Mouse (Mus musculus): Measurements from ENCODE around the gene Slc43a3.
"Not testable (repeated sequence)": the region's sequence is repeated elsewhere in the genome, so short reads cannot be mapped to it uniquely, and the experiment has no call there.

Slc43a3 gene

DNA sequence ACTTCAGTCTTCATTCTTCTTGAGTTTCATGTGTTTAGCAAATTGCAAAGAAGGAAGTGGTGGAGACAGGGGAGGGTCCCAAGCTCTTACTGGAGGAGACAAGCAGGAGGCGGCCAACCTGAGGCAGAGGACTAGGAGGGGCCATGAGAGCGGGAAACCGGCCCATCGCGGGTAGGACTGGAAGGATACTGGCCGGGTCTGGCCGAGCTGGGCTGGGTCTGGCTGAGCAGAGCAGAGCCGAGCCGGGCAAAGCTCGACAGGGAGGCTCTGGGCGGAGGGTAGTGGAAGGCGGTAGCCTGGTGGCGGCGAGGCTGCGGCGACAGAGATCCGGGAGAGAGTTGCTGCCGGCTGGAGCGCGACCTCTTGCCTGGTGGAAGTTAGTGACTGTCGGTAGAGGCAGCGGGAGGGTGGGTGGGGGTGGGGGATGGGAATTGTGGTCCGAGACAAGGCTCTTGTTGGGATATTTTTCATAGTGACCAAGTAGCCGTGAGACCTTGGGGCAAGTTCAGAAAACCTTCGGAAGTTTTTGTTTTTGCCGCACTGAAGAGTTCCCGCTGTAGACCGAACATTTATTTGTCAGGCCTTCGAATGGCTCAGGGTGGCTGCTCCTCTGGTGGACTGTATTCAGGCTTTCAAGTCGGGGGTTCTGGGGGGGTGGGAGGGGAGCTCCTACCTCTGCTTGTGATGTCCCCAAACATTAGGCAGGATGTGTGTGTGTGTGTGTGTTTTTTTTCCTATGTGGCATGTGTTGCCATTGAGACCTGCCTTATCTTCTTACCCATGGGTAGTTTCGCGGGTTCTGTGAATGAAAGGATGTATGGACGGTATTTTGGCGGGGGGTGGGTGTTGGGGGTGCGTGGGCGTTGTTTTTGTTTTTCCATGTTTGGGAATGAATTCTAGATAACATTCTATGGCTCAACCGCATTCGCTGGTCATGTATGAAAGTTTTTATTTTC lies at the start of gene Slc43a3:
Gene Slc43a3 (plus strand): TSS at position 106 of the 956 bp plus-strand sequence.
- no peak for DNase-seq (ENCODE audit: extremely low read depth, low read depth, low spot score)

DNA sequence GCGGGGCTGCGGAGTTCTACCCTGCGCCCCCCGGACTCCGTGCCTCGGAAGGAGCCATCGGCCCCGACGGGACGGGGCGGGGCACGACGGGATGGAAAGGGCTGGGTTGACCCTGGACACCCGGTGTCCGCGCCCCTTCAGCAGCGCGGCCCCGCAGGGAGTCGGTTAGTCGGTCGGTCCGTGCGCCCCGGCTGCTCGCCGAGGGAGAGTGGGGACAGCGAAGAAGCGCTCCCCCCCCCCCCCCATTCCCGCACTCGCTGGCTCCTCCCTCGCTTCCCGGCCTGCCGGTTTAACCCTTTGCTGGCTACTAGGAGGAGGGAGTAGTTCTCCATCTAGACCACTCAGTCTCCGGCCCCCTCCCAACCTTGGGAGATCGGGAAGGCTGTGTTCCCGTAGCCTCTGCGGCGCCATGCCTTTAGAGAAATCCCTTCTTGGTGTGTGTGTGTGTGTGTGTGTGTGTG lies 49.5 kb upstream of the Slc43a3 start:
- DNase-seq (ENCODE audit: extremely low read depth, low read depth, low spot score), result no peak

DNA sequence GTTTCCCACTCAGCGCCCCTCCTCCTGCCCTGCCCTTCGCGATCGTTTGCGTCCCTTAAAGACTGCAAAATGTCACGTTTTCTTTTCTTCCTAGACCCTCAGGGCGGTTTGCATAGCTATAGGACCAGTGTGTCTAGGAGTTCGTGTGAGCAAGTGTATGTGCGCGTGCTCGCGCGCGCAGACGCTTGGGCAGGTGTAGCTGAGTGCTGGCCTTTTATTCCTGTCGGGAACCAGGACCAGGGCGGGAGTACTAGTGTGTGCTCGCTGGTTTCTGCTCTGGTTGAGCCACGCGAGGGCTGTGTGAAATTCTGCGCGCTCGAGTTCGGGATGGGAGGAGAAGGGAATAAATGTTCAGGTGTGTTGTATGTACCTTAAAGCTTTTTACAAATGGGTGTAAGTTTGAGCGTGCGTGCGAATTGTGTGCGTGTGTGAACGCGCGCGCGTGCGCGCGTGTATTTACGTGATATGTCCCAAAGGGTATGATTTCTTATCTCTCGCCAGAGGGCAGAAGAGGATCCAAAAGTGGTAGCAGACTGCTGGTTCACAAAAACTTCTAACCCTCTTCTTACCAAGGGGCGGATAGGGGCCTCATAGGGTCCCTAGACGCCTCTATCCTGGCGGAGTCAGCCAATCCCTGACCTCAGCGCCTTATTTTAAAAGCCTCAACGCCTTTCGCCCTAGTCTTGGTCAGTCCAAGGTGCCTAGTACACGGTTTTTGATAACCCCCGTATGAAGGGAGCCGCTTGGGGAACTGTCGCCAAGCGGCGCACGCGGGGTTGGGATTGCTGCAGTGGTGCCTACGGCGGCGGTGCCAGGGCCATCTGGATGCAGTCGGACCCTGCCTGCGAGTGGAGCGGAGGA lies 48.7 kb upstream of the Slc43a3 start:
- no peak for DNase-seq (ENCODE audit: extremely low read depth, low read depth, low spot score)

DNA sequence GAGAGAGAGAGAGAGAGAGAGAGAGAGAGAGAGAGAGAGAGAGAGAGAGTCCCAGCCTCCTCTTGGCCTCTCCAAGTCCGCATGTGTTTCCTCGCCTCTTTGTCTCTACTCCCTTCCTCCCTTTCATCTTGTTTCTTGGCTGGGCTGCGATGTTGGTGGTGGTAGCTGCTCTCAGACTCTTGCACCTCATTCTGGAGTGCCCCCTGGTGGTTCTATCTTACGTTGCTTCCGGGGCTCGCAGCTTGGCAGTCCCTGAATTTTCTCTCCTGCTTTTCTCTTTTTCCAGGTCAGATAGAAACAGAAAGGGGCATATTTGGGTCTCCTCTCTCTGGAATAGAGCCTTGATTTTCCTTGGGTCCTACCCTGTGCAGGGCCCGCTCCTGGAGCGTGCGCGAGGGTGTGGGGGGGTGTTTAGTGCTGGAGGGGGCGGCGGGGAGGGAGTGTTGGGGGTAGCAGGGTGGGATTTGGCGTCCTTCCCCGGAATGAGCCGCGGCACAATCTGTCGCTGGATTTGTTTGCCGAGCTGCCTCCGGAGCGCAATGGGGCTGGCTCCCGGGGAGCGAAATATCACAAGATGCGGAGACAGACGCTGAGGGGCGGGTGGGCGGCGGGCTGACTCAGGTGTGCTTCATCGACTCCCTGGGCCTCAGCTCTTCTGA lies 47.6 kb upstream of the Slc43a3 start:
- no peak for DNase-seq (ENCODE audit: extremely low read depth, low read depth, low spot score)

DNA sequence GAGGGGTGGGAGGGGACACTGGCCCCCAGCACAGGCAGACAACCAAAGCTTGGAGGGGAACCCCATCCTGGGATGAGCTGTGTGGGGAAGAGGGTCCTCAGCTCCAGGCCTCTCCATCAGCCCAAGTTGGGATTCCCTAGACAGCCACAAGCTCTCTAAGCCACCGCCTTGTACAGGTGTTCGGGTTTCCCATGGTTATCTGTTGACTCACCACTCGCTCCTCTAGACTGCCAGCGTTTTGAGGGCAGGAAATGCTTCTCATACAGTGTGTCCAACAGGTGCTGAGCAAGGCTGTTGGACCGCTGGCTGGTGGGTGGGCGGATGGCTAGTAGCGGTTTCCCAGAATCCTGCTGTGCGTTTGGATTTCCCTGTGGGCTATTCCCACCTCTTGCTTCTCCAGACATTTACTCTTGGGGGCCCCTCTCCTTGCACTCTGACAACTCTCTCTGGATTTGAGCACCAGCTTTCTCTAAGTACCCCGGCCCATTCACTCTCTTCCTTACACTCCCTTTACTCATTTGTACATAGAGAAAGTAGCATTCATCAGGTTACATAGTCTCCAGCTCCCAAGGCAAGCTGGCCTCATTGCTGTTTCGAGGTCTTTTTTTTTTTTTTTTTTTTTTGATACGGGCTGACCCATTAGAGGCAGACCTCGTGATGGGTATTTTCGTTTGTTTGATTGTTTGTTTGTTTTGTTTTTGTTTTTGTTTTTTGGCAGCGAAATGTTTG lies 46.9 kb upstream of the Slc43a3 start:
- DNase-seq (ENCODE audit: extremely low read depth, low read depth, low spot score), result no peak

DNA sequence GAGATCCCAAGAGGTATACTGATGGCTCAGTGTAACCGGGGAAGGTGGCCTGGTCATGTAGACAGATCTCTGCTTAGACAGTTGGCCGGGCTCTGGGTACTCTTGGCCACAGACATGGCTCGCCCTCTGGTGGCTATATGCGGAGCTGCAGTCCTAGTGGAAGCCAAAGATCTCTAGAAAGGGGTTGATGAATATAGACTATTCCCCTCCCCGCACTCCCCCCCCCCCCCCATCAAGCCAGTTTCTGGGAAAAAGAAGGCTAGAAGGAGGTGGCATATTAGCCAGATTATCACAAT lies 46.4 kb upstream of the Slc43a3 start:
- no peak for DNase-seq (ENCODE audit: extremely low read depth, low read depth, low spot score)

DNA sequence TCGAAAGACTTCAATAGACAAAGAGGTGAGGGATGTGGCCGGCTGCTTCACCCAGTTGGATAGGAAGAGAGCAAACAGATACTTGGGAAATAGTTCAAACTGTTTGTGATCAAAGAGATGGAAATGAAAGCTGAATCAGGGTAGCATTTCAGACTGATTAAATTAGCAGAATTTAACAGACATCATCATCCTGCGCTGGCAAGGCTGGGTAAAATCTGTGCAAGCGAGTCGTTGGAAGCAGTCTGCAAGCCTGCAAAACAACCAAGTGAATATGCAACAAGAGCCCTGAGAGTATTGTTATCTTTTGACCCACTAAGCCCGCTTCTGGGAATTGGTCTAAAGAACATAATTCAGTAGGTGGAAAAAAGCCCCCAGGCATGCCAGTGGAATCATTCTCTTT lies 43.0 kb upstream of the Slc43a3 start:
- DNase-seq (ENCODE audit: extremely low read depth, low read depth, low spot score), result no peak

DNA sequence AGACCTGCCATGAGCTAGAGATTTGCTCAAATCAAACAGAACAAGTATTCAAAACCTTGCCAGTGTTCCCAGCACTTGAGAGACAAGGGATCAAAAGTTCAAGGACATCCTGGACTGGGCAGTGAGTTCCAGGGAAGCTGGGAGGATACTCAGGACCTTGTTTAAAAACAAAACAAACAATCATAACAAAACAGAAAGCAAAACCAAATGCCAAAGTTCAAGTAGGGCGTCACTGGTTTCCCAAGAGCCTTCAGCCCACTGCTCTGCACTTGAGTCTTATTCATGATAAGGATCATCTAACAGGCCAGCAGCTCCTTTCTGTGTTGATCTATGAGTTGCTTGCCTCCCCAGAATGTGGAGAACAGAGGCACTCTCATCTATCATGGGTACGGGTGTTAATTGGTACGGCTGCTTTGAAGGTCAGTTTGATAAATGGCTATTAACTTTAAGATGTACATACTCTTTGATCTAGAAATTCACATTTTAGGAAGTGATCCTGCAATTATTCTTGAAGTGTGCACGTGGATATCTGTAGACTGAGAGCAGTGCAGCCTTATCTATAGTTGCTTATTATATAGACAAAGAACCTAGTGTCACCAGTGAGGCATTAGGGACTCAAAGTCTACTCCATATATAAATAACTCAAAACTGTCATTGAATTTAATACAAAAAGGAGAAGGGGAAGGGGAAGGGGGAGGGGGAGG lies 40.7 kb upstream of the Slc43a3 start:
- DNase-seq (ENCODE audit: extremely low read depth, low read depth, low spot score), result no peak

DNA sequence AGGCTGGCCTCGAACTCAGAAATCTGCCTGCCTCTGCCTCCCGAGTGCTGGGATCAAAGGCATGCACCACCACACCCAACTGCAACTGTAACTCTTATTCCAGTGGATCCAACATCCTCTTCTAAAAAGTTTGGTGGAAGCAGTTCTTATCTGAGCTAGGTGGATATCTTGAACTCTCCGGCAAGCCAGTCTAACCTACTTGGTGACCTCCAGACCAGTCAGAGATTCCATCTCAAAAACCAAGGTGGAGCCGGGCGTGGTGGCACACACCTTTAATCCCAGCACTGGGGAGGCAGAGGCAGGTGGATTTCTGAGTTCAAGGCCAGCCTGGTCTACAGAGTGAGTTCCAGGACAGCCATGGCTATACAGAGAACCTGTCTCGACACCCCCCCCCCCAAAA lies 39.7 kb upstream of the Slc43a3 start:
- DNase-seq (ENCODE audit: extremely low read depth, low read depth, low spot score), result not testable (repeated sequence)

DNA sequence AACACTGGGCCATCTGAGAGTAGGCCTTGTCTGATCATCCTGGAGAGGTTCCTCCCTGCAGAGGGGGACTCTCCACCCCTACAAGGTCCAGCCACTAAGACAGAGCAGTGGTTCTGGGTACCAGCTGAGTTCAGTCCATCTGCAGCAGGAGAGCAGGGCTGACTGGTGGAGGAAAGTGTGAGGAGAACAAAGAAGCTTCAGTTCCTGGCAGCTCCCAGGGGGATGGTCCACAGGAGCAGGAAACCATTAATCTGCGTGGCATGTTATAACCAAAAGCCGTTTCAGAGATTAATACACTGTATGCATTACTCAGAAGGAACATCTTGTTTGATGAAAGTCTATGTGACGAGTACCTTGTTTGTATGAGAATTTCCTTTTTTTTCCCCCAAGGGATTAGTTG lies 23.7 kb upstream of the Slc43a3 start:
- no peak for DNase-seq (ENCODE audit: extremely low read depth, low read depth, low spot score)

DNA sequence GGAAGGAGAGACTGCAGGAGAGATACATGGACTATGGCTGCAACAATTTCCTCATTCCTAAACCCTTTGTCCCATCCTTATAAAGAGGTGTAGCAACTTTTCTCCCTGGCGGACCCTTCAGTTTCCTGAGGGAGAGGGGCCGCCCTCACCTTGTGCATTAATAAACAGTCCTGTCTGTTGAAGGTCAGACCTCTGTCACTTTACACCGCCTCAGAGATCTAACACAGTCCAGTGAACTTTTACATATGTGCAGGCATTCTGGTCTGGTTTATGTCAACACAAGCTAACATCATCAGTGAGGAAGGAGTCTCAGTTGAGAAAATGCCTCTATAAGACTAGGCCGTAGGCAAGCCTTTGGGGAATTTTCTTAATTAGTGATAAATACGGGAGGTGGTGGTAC lies 22.5 kb upstream of the Slc43a3 start:
- no peak for DNase-seq (ENCODE audit: extremely low read depth, low read depth, low spot score)

DNA sequence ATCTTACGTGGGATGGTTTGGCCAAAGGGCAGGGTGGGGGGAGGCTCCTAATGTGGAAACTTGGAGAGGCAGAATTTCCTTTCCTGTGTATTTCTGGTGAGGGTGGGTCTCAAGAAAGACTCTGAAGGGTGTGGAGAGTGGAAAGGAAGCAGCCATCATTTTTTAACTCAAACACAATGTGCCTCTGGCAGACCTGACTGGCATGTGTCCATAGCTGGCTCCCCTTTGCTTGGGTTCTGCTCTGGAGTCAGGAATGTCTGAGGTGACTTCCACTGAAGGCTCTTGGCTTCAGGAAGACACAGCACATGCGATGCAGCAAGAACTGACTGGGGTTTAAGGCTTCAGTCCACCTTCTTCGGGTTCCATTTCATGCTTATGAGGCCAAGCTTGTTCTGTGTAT lies 21.0 kb upstream of the Slc43a3 start:
- no peak for DNase-seq (ENCODE audit: extremely low read depth, low read depth, low spot score)

DNA sequence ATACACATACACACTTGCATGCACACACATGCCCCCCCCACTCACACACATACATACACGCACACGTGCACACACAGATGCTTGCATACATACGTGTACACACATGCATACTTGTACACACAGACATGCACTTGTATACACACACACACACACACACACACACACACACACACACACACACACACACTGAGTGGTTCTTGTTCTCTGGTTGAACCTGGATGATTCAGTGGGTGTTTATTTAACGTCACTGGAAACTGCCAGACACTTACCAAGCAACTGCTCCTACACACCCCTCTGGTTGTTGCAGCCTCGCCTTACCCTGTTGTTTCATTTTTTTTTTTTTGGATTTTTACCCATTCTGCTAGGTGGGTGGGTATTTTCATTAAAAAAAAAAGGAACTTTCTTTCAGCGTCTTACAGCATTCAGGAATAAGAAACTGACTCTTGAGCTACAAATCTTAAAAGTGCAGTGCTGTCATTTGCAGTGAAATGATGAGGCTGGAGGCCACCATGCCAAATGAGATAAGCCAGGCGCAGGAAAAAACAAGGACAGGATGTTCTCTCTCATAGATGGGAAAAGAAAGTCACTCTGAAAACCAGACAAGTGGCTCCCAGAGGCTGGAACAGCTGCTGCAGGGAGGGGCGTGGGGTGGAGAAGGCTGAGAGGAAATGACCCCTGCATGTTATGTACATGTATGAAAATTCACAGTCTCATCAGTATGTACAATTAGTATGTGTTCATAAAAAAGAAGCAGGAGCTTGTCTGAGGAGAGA lies 19.6 kb upstream of the Slc43a3 start:
- DNase-seq (ENCODE audit: extremely low read depth, low read depth, low spot score), result no peak

DNA sequence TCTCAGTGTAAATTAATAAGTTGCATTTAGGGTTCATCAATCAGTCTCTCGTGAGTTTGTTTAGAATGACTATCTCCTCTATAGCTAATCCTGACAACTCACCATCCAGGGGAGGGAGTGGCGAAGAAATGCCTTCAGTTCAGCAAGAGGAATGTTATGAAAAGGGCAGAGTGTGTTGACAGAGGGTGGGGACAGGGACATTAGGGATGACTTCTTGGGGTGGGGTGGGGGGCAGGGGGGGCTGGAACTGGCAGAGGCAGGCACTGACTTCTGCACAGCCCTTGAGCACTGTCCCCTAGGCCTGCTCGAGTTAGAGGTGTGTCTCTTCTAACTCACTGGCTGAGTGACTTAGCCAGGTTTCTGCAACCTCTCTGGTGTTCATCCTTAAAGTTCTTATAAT lies 18.2 kb upstream of the Slc43a3 start:
- DNase-seq (ENCODE audit: extremely low read depth, low read depth, low spot score), result no peak

DNA sequence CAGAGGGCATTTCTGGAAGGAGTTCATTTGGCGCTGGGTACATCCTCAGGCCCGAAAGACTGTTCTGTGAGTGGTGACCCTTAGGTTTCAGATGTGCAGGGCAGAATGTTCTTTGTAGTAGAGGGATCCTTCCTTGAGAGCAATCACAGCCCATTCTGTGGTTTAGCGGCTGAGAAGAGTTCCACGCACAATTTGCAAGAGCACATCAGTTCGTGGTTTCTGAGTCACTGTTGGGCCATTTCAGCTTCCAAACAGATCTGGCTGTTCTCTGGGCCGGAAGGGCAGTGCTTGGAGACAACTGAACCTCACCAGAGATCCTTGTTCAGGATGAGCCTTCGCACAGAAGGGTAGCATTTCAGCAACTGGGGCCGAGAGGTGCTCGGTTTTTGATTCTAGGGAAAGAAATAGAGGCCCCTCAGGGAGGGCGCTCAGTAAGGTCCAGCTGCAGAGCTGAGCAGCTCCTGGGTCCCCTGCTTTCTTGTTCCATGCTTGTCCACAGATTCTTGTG lies 16.7 kb upstream of the Slc43a3 start:
- DNase-seq (ENCODE audit: extremely low read depth, low read depth, low spot score), result no peak

DNA sequence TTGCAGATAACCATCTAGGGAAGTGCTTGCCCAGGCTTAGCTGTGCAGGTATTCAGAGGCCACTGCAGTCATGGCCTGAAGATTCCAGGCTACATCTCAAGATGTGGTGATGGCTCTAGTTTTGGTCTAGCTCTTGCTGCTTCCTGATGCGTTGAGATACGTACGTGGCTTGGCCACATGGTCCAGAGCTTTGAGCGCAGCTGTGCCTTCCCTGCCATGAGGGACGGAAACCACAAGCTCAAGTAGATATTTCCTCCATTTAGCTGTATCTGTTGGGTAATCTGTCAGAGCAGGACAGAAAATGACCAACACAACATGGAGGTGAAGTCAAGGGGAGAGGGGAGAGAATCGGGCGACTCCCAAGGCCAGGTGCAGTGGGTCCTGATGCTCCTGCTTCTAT lies 6.2 kb upstream of the Slc43a3 start:
- DNase-seq (ENCODE audit: extremely low read depth, low read depth, low spot score), result no peak

DNA sequence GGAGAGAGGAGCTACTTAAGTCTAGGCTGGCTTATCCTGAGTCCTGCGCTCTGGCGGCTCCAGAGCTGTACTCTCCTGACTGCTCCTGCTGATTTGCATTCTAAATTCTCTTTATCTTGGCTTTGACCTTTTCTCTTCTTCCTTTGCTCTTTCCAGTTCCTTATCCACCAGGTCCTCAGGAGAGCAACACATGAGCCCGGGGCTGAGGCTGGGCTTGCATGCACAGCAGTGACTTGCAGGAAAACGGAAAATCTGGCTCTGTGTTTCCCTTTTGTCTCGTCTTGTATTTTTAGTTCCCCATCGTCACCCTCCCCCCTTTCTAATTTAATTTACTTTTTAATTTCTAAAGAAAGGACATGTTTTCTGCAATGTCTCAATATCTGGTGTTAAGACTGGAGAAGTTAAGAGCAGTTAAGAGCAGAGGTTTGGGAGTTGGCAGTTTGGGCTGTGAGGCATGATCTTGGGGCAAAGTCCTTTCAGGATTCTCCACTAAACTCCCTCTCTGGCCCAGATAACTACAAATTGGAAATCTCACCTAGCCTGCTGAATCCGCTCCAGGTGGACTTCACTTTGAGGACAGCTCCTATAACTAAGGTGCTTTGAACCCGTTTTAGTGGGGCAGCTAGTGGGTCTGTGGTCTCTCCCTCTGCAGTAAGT lies 2.3 kb upstream of the Slc43a3 start:
- DNase-seq (ENCODE audit: extremely low read depth, low read depth, low spot score), result no peak

DNA sequence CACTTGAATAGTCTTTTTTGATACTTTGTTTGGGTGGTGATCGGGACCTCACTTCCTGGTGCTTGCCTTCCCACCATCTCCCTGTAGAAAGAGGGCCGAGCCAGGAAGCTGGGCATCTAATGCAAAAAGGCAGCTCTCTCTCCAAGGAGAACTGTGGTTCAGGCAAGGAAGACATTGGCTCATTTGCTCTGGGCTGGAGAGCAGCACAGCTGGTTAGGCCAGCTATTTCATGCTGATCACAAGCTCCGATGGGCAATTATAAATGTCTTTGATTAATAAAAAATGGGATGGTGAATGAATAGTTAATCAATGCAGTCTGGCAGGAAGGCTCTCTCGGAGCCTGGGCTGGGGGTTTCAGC lies 1.8 kb upstream of the Slc43a3 start:
- no peak for DNase-seq (ENCODE audit: extremely low read depth, low read depth, low spot score)

DNA sequence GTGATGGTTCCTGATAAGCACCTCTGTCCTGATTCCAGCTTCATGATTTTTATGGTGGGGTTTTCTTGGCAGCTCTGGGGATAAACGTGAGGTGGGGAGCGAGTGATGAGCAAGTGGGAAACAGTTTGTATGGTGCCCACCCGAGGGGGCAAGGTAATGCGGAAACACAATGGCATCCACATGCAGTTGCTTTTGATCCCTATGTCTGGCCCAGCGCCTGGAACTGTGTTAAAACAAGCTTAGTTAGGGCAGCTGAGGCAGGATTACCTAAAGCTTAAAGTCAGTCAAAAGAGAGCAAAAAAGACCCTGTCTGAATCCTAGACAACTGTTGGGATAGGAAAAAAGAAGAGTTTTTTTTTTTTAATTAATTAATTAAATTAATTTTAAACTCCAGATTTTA lies 1.3 kb upstream of the Slc43a3 start:
- no peak for DNase-seq (ENCODE audit: extremely low read depth, low read depth, low spot score)
